Mouse (Mus musculus): ENCODE data around the gene Exoc6. TPM values are rescaled to one million over a fixed set of nuclear protein-coding genes. Genes with fewer than 3 reads are reported as not detected.

Gene Exoc6
- polyA plus RNA-seq, 1 experiment = 11.2 TPM

Other genes with a start within 250 kb of the Exoc6 start
- 37.0 and 38.9 TPM in 2 replicates for gene Ide, start 212.6 kb upstream of the Exoc6 start, polyA plus RNA-seq (2012; rRNA removed)
- 0.53 and 0.71 TPM in 2 replicates for gene Kif11, start 174.0 kb upstream of the Exoc6 start, polyA plus RNA-seq (2012; rRNA removed)
- 2.0 and 3.8 TPM in 2 replicates for gene Hhex, start 115.6 kb upstream of the Exoc6 start, polyA plus RNA-seq (2012; rRNA removed)
- gene Cyp26c1, start 135.2 kb downstream of the Exoc6 start, polyA plus RNA-seq (2012; rRNA removed) = 0.09 TPM in 2 replicates
- 1.0 and 1.4 TPM in 2 replicates for gene Cyp26a1, start 147.4 kb downstream of the Exoc6 start, polyA plus RNA-seq (2012; rRNA removed)